Mouse (Mus musculus): ENCODE measurements at regions not wholly inside any gene's neighbourhood (a gene's known extent, or its start where the extent isn't known, plus 50 kb on each side); places are given as distances from the start of the nearest gene placed in this dataset.

DNA sequence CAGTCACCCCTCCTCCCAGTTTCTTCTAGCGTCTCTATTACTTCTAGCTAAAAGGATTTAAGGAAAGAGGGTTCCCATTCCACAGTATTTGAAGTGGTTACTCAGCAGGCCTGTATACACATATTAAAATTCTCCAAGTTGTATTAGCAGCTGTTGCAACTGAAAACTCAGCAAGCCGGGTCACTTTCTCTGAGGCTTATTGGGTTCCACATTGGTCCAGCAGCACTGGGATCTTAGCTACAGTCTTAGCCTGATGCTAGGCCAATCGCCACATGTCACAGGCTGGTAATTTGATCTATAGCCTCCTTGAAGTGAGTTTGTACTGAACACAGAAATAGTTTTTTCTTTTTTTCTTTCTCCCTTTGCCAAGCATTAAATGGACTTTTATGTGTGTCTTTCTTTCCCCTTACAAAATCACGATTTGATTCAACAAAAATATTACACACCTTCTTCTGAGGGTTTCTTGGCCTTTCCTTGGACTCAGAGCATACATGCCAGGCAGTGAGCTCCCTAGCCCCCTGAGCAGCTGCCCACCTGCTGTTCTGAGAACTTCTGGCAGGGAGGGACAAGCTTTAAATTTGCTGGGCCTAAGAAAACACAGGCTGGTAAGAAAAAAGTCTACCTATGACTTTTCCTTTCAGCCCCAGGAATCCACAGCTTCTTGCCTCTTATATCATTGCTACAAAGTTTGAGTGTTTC lies 297.3 kb downstream of the Kcnrg start:
- Histone ChIP-seq H3K4me1 (ENCODE audit: control insufficient read depth in 2 of 2, insufficient read depth in 2 of 2, low read length in 2 of 2, poor library complexity in 1 of 2) (no peaks in the 10 kb centered on the region), H3K4me3 (ENCODE audit: insufficient read depth in 1 of 2, low read depth in 1 of 2, low read length in 2 of 2, poor library complexity in 1 of 2, severe bottlenecking in 1 of 2) (no peak overlapping the region), H3K27ac (ENCODE audit: insufficient read depth, low read depth, low read length, poor library complexity, severe bottlenecking) (no peak overlapping the region), H3K9ac (ENCODE audit: insufficient read depth, low read depth, low read length, poor library complexity, severe bottlenecking) (no peak overlapping the region), H3K9me3 (ENCODE audit: control insufficient read depth, insufficient read depth, low read depth, low read length) (no peaks in the 10 kb centered on the region), H3K36me3 (ENCODE audit: control insufficient read depth, insufficient read depth, low read length, poor library complexity, severe bottlenecking) (no peaks in the 10 kb centered on the region)
- TF ChIP-seq HCFC1 (IDR thresholded peaks at IDR 0.05; ENCODE audit: borderline replicate concordance, insufficient read depth, low read length) (no peak), CHD2 (IDR thresholded peaks at IDR 0.05; ENCODE audit: low read depth, low read length) (no peak), MAFK (IDR thresholded peaks at IDR 0.05; ENCODE audit: insufficient read depth, low read depth, low read length) (no peak), ZC3H11A (IDR thresholded peaks at IDR 0.05; ENCODE audit: borderline replicate concordance, low read depth, low read length) (no peak), ZNF384 (IDR thresholded peaks at IDR 0.05; ENCODE audit: low read depth, low read length) (no peak)
- no peak for DNase-seq (ENCODE audit: low read depth, low spot score)
- in situ Hi-C loops (cut with MboI; ENCODE audit: low sequenced_read_pairs in 2 of 2, unreplicated experiment in 2 of 2), result no loop called here

DNA sequence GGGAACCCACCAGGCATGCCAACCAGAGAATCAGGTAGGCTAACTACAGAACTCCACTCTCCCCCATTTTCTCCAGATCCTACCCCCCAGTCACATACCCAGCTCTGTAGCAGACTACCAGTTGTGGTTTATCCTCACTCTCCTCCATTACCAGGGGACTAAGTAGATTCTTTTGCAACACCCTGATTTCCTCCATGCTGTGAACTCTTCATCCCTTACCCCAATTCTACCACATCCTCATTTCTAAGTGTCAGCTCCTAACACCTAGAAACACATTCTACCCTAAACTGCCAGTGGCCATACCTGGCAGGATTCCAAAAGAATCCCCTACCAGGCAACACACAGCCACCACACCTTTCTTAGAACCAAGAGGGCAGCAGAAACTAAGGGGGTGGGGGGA lies 310.9 kb downstream of the Kcnrg start:
- in situ Hi-C loops (cut with MboI; ENCODE audit: low sequenced_read_pairs in 2 of 2, unreplicated experiment in 2 of 2), result no loop called here
- H3K36me3 ChIP-seq (ENCODE audit: control insufficient read depth, insufficient read depth, low read length, poor library complexity, severe bottlenecking), result no peaks in the 10 kb centered on the region
- H3K4me3 ChIP-seq (ENCODE audit: insufficient read depth in 1 of 2, low read depth in 1 of 2, low read length in 2 of 2, poor library complexity in 1 of 2, severe bottlenecking in 1 of 2), result no peak overlapping the region

DNA sequence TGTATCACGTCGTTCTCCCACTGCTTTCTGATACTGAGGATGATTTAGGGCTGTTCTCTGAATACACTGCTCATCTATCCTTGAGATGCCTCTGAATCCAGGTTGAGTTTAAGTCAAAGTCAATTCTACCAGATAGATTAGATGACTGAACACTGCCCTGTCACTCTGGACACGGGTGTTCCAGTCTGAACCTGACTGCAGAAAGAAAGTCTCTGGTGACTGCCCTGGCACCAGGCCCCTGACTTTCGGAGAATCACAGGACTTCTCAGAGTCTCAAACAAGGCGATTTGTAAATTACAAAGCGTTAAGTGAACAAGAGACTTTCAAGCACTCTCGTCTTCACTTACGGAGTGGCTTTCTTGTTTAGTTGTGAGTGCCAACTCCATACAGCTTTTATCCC lies 324.6 kb downstream of the Kcnrg start:
- H3K4me3 ChIP-seq (ENCODE audit: insufficient read depth in 1 of 2, low read depth in 1 of 2, low read length in 2 of 2, poor library complexity in 1 of 2, severe bottlenecking in 1 of 2), result no peak overlapping the region
- H3K9ac ChIP-seq (ENCODE audit: insufficient read depth, low read depth, low read length, poor library complexity, severe bottlenecking), result no peak overlapping the region
- H3K9me3 ChIP-seq (ENCODE audit: control insufficient read depth, insufficient read depth, low read depth, low read length), result no peaks in the 10 kb centered on the region
- H3K36me3 ChIP-seq (ENCODE audit: control insufficient read depth, insufficient read depth, low read length, poor library complexity, severe bottlenecking), result no peaks in the 10 kb centered on the region
- TF ChIP-seq MAFK (IDR thresholded peaks at IDR 0.05; ENCODE audit: insufficient read depth, low read depth, low read length), result no peak
- no peak for TF ChIP-seq ZNF384 (IDR thresholded peaks at IDR 0.05; ENCODE audit: low read depth, low read length)
- TF ChIP-seq ZC3H11A (IDR thresholded peaks at IDR 0.05; ENCODE audit: borderline replicate concordance, low read depth, low read length), result no peak
- no peak for TF ChIP-seq HCFC1 (IDR thresholded peaks at IDR 0.05; ENCODE audit: borderline replicate concordance, insufficient read depth, low read length)
- no peak for TF ChIP-seq CHD2 (IDR thresholded peaks at IDR 0.05; ENCODE audit: low read depth, low read length)
- no peak overlapping the region for H3K27ac ChIP-seq (ENCODE audit: insufficient read depth, low read depth, low read length, poor library complexity, severe bottlenecking)
- no peaks in the 10 kb centered on the region for H3K4me1 ChIP-seq (ENCODE audit: control insufficient read depth in 2 of 2, insufficient read depth in 2 of 2, low read length in 2 of 2, poor library complexity in 1 of 2)
- in situ Hi-C loops (cut with MboI; ENCODE audit: low sequenced_read_pairs in 2 of 2, unreplicated experiment in 2 of 2), result no loop called here
- no peak for DNase-seq (ENCODE audit: low read depth, low spot score)

More for the DNA sequence above, 310.9 kb downstream of the Kcnrg start:
- Histone ChIP-seq H3K4me1 (ENCODE audit: control insufficient read depth in 2 of 2, insufficient read depth in 2 of 2, low read length in 2 of 2, poor library complexity in 1 of 2) (no peaks in the 10 kb centered on the region), H3K9ac (ENCODE audit: insufficient read depth, low read depth, low read length, poor library complexity, severe bottlenecking) (no peak overlapping the region), H3K9me3 (ENCODE audit: control insufficient read depth, insufficient read depth, low read depth, low read length) (no peaks in the 10 kb centered on the region), H3K27ac (ENCODE audit: insufficient read depth, low read depth, low read length, poor library complexity, severe bottlenecking) (no peak overlapping the region)
- no peak for TF ChIP-seq CHD2 (IDR thresholded peaks at IDR 0.05; ENCODE audit: low read depth, low read length)
- TF ChIP-seq ZC3H11A (IDR thresholded peaks at IDR 0.05; ENCODE audit: borderline replicate concordance, low read depth, low read length), result no peak
- no peak for TF ChIP-seq ZNF384 (IDR thresholded peaks at IDR 0.05; ENCODE audit: low read depth, low read length)
- TF ChIP-seq MAFK (IDR thresholded peaks at IDR 0.05; ENCODE audit: insufficient read depth, low read depth, low read length), result no peak
- no peak for TF ChIP-seq HCFC1 (IDR thresholded peaks at IDR 0.05; ENCODE audit: borderline replicate concordance, insufficient read depth, low read length)
- no peak for DNase-seq (ENCODE audit: low read depth, low spot score)

DNA sequence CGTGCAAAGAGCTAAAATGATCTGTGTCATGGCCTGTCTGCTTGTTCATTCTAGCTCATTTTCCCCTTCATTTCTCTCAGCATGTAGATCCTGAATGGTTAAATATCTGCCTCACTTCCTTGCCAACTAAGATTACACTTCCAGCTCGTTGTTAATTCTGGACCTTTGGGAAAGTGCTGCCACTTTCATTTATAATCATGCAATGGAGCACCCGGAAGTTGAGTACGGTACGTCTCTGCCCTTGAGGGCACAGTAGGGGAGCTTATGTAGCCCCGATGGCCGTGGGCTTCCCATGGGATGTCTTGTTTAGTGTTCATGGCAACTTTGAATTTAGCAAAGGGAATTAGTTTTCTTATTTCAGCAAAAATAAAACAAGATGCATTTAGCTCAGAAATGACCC lies 334.4 kb downstream of the Kcnrg start:
- no peaks in the 10 kb centered on the region for H3K4me1 ChIP-seq (ENCODE audit: control insufficient read depth in 2 of 2, insufficient read depth in 2 of 2, low read length in 2 of 2, poor library complexity in 1 of 2)
- H3K27ac ChIP-seq (ENCODE audit: insufficient read depth, low read depth, low read length, poor library complexity, severe bottlenecking), result no peak overlapping the region
- TF ChIP-seq MAFK (IDR thresholded peaks at IDR 0.05; ENCODE audit: insufficient read depth, low read depth, low read length) (no peak), CHD2 (IDR thresholded peaks at IDR 0.05; ENCODE audit: low read depth, low read length) (no peak), HCFC1 (IDR thresholded peaks at IDR 0.05; ENCODE audit: borderline replicate concordance, insufficient read depth, low read length) (no peak), ZNF384 (IDR thresholded peaks at IDR 0.05; ENCODE audit: low read depth, low read length) (no peak), ZC3H11A (IDR thresholded peaks at IDR 0.05; ENCODE audit: borderline replicate concordance, low read depth, low read length) (no peak)
- DNase-seq (ENCODE audit: low read depth, low spot score), result no peak
- in situ Hi-C loops (cut with MboI; ENCODE audit: low sequenced_read_pairs in 2 of 2, unreplicated experiment in 2 of 2), result no loop called here
- no peak overlapping the region for H3K9ac ChIP-seq (ENCODE audit: insufficient read depth, low read depth, low read length, poor library complexity, severe bottlenecking)
- no peak overlapping the region for H3K4me3 ChIP-seq (ENCODE audit: insufficient read depth in 1 of 2, low read depth in 1 of 2, low read length in 2 of 2, poor library complexity in 1 of 2, severe bottlenecking in 1 of 2)
- H3K36me3 ChIP-seq (ENCODE audit: control insufficient read depth, insufficient read depth, low read length, poor library complexity, severe bottlenecking), result no peaks in the 10 kb centered on the region
- H3K9me3 ChIP-seq (ENCODE audit: control insufficient read depth, insufficient read depth, low read depth, low read length), result no peaks in the 10 kb centered on the region

Data from ES-E14 (cell line).